Mouse (Mus musculus) midbrain, embryonic 14.5 days (tissue): ENCODE data around the gene Krtap1-3. TPM values are rescaled to one million over a fixed set of nuclear protein-coding genes. Genes with fewer than 3 reads are reported as not detected.
"Not testable (repeated sequence)": the region's sequence is repeated elsewhere in the genome, so short reads cannot be mapped to it uniquely, and the experiment has no call there.

Source experiments
- ATAC-seq: fragments of 200-750 bp; cut with Nextera tagmentation; 2 replicates; pipeline ENCODE4 v1.8.0; 2017; ENCODE audit warnings: moderate number of reproducible peaks, moderate library complexity; ENCODE audit not compliant: low FRiP score, low TSS enrichment
- DNase-seq: peaks from one replicate; pipeline ENCODE4 v3.0.0-alpha.2; 2015
- H3K27ac ChIP-seq: fragments of 300-500 bp; sonication (generic); replicated peaks from 2 replicates; pipeline ENCODE4 v1.5.1; 2014; ENCODE audit warnings: mild to moderate bottlenecking, low read depth, low read length, moderate library complexity
- H3K27me3 ChIP-seq: fragments of 300-500 bp; sonication (generic); 2 replicates; pipeline ENCODE4 v1.6.1; 2014; ENCODE audit warnings: low read length, control low read depth, mixed read lengths; ENCODE audit not compliant: control insufficient read depth, insufficient read depth
- H3K36me3 ChIP-seq: fragments of 300-500 bp; sonication (generic); 2 replicates; pipeline ENCODE4 v1.6.1; 2014; ENCODE audit warnings: low read length, control low read depth; ENCODE audit not compliant: control insufficient read depth, insufficient read depth
- H3K4me1 ChIP-seq: fragments of 300-500 bp; sonication (generic); 2 replicates; pipeline ENCODE4 v1.6.1; 2014; ENCODE audit warnings: mild to moderate bottlenecking, antibody characterized with exemption, low read length, control low read depth; ENCODE audit not compliant: control insufficient read depth, insufficient read depth
- H3K4me2 ChIP-seq: fragments of 300-500 bp; sonication (generic); 2 replicates; pipeline ENCODE4 v1.6.1; 2014; ENCODE audit warnings: mild to moderate bottlenecking, low read length, moderate library complexity
- H3K4me3 ChIP-seq: fragments of 300-500 bp; sonication (generic); replicated peaks from 2 replicates; pipeline ENCODE4 v1.5.1; 2014; ENCODE audit warnings: low read depth, low read length
- H3K9ac ChIP-seq: fragments of 300-500 bp; sonication (generic); replicated peaks from 2 replicates; pipeline ENCODE4 v1.6.1; 2014; ENCODE audit warnings: mild to moderate bottlenecking, low read length, moderate library complexity
- H3K9me3 ChIP-seq: fragments of 300-500 bp; sonication (generic); 2 replicates; pipeline ENCODE4 v1.6.1; 2016; ENCODE audit warnings: low read length, control low read depth, mixed read lengths; ENCODE audit not compliant: control insufficient read depth
- WGBS: fragments of 180-500 bp; shearing (Covaris S2); extraction: QIAGEN DNeasy Blood & Tissue Kit; methylation state at CpG from one replicate; pipeline ENCODE4 v1.1.7; 2014; 5-methylcytosine and 5-hydroxymethylcytosine counted together
- polyA plus RNA-seq: library from polyadenylated mRNA; unstranded; fragments of >200 nt; fragmentation: Nextera tagmentation; extraction: Ambion mirVana; gene quantifications from 2 replicates; pipeline ENCODE4 v1.2.1, GENCODE M21; 2014

Krtap1-3 gene
- polyA plus RNA-seq, 1 experiment from 2014 or later, result not detected

GRCm38 (mm10) chr11:99610089-99610488, 18.9 kb upstream of the Krtap1-3 start, which contains the start of gene Gm11937:
TSS of gene Gm11937 (minus strand) at chr11:99610189.
- not testable (repeated sequence) for H3K9me3 ChIP-seq

GRCm38 (mm10) chr11:99609126-99609525, 18.0 kb upstream of the Krtap1-3 start:
- ATAC-seq (no peak), DNase-seq (no peak)
- Histone ChIP-seq H3K9ac (no peak overlapping the region), H3K27me3 (no peaks in the 10 kb centered on the region), H3K27ac (no peak overlapping the region), H3K4me3 (no peak overlapping the region), H3K36me3 (no peaks in the 10 kb centered on the region), H3K4me2 (no peak overlapping the region), H3K9me3 (no peaks in the 10 kb centered on the region), H3K4me1 (no peaks in the 10 kb centered on the region)
- 62% methylated on average over 1 of the region's 1 CpGs for WGBS

More at GRCm38 (mm10) chr11:99610089-99610488, 18.9 kb upstream of the Krtap1-3 start, which contains the start of gene Gm11937:
- not testable (repeated sequence) for ATAC-seq, H3K4me2 ChIP-seq, H3K36me3 ChIP-seq, H3K27me3 ChIP-seq, H3K4me3 ChIP-seq, H3K4me1 ChIP-seq, H3K9ac ChIP-seq, DNase-seq, H3K27ac ChIP-seq
- WGBS, result 95% methylated on average over 1 of the region's 2 CpGs

- ATAC-seq, H3K4me3 ChIP-seq, H3K4me2 ChIP-seq, H3K4me1 ChIP-seq, DNase-seq, H3K9ac ChIP-seq, H3K9me3 ChIP-seq, H3K27me3 ChIP-seq, H3K36me3 ChIP-seq, H3K27ac ChIP-seq: not testable (repeated sequence)
- 69% methylated on average over 1 of the region's 1 CpGs for WGBS
Measured at GRCm38 (mm10) chr11:99603208-99603607, 12.1 kb upstream of the Krtap1-3 start, which contains the start of gene Gm11938. TSS of gene Gm11938 (minus strand) at chr11:99603308.

GRCm38 (mm10) chr11:99597742-99598141, 6.6 kb upstream of the Krtap1-3 start, which contains the start of gene Krtap9-3:
TSS of gene Krtap9-3 (minus strand) at chr11:99598105.
- H3K9me3 ChIP-seq, H3K36me3 ChIP-seq, H3K27me3 ChIP-seq, DNase-seq, H3K4me2 ChIP-seq, H3K4me1 ChIP-seq, H3K9ac ChIP-seq, H3K4me3 ChIP-seq, ATAC-seq, H3K27ac ChIP-seq: not testable (repeated sequence)
- WGBS, result 87% methylated on average over 6 of the region's 6 CpGs

- Histone ChIP-seq H3K4me3 (no peak overlapping the region), H3K4me2 (no peak overlapping the region), H3K9me3 (no peaks in the 10 kb centered on the region), H3K27me3 (no peaks in the 10 kb centered on the region), H3K9ac (no peak overlapping the region), H3K36me3 (no peaks in the 10 kb centered on the region), H3K4me1 (no peaks in the 10 kb centered on the region), H3K27ac (no peak overlapping the region)
- ATAC-seq, result no peak
- 95% methylated on average over 7 of the region's 7 CpGs for WGBS
- DNase-seq, result peak; percentile 3
Measured at GRCm38 (mm10) chr11:99585096-99585495, 6.0 kb downstream of the Krtap1-3 start.

- WGBS, result 79% methylated on average over 5 of the region's 5 CpGs
- H3K4me2 ChIP-seq, result no peak within 1 kb of the TSS
Measured at GRCm38 (mm10) chr11:99583245-99583704, 7.9 kb downstream of the Krtap1-3 start, which contains the start of gene Krtap1-4. TSS of gene Krtap1-4 (minus strand) at chr11:99583654.

GRCm38 (mm10) chr11:99581564-99581963, 9.6 kb downstream of the Krtap1-3 start:
- H3K4me3 ChIP-seq, result no peak overlapping the region
- DNase-seq (no peak), ATAC-seq (no peak)
- H3K9me3 ChIP-seq, result no peaks in the 10 kb centered on the region
- H3K27me3 ChIP-seq, result no peaks in the 10 kb centered on the region
- H3K4me2 ChIP-seq, result no peak overlapping the region
- 90% methylated on average over 6 of the region's 6 CpGs for whole genome bisulfite sequencing
- H3K9ac ChIP-seq, result no peak overlapping the region
- H3K27ac ChIP-seq, result no peak overlapping the region
- no peaks in the 10 kb centered on the region for H3K4me1 ChIP-seq
- H3K36me3 ChIP-seq, result no peaks in the 10 kb centered on the region

More at GRCm38 (mm10) chr11:99583245-99583704, 7.9 kb downstream of the Krtap1-3 start, which contains the start of gene Krtap1-4:
- H3K9ac ChIP-seq, result no peak within 1 kb of the TSS
- H3K9me3 ChIP-seq, result no peaks in the 10 kb centered on the region
- no peaks in the 10 kb centered on the region for H3K4me1 ChIP-seq
- H3K36me3 ChIP-seq, result no peaks in the 10 kb centered on the region
- no peaks in the 10 kb centered on the region for H3K27me3 ChIP-seq
- ATAC-seq (no peak), DNase-seq (no peak)
- H3K4me3 ChIP-seq, result no peak within 1 kb of the TSS
- no peak within 1 kb of the TSS for H3K27ac ChIP-seq

GRCm38 (mm10) chr11:99581051-99581450, 10.1 kb downstream of the Krtap1-3 start:
- Histone ChIP-seq H3K4me3 (no peak overlapping the region), H3K9ac (no peak overlapping the region), H3K27me3 (no peaks in the 10 kb centered on the region), H3K36me3 (no peaks in the 10 kb centered on the region), H3K4me2 (no peak overlapping the region), H3K27ac (no peak overlapping the region), H3K4me1 (no peaks in the 10 kb centered on the region), H3K9me3 (no peaks in the 10 kb centered on the region)
- DNase-seq, result no peak
- no peak for ATAC-seq
- 94% methylated on average over 5 of the region's 5 CpGs for WGBS

GRCm38 (mm10) chr11:99580636-99581035, 10.5 kb downstream of the Krtap1-3 start, which contains the start of gene Krtap1-5:
TSS of gene Krtap1-5 (minus strand) at chr11:99581016.
- Histone ChIP-seq H3K4me3 (no peak within 1 kb of the TSS), H3K9me3 (no peaks in the 10 kb centered on the region), H3K36me3 (no peaks in the 10 kb centered on the region), H3K27me3 (no peaks in the 10 kb centered on the region), H3K4me2 (no peak within 1 kb of the TSS), H3K27ac (no peak within 1 kb of the TSS), H3K4me1 (no peaks in the 10 kb centered on the region), H3K9ac (no peak within 1 kb of the TSS)
- ATAC-seq, result no peak
- DNase-seq, result no peak
- 92% methylated on average over 6 of the region's 6 CpGs for WGBS
